Mouse (Mus musculus): ENCODE measurements around the gene Fbxw19.
"Not testable (repeated sequence)": the region's sequence is repeated elsewhere in the genome, so short reads cannot be mapped to it uniquely, and the experiment has no call there.

Gene Fbxw19

GRCm38 (mm10) chr9:109495775-109496174, at the start of gene Fbxw19:
Gene Fbxw19 (minus strand): TSS chr9:109495875.
- DNase-seq, result not testable (repeated sequence)

GRCm38 (mm10) chr9:109523385-109524064, 27.9 kb upstream of the Fbxw19 start:
- DNase-seq, result no peak

GRCm38 (mm10) chr9:109449040-109449439, 46.6 kb downstream of the Fbxw19 start, which contains the start of gene Fbxw16:
Gene Fbxw16 (minus strand): TSS chr9:109449140.
- DNase-seq, result no peak

GRCm38 (mm10) chr9:109432956-109433355, 62.7 kb downstream of the Fbxw19 start:
- DNase-seq, result no peak
